Mouse (Mus musculus): Measurements from ENCODE around the gene Mbnl1. TPM values are rescaled to one million over a fixed set of nuclear protein-coding genes. Genes with fewer than 3 reads are reported as not detected.
A peak's percentile ranks its signal among the peaks of the same experiment; 100 is the strongest.

The Mbnl1 gene
- polyA plus RNA-seq, 1 experiment: 52.3 TPM

- 28% methylated on average over 5 of the region's 5 CpGs for WGBS
- Histone ChIP-seq H3K36me3 (ENCODE audit: control insufficient read depth, insufficient read depth, low read length) (no peaks in the 10 kb centered on the region), H3K4me3 (ENCODE audit: insufficient read depth, low read depth, low read length) (no peak overlapping the region), H3K27ac (ENCODE audit: insufficient read depth, low read depth, low read length) (peak overlapping the region; percentile 23; the same call in 1 of the 2 replicates), H3K27me3 (replicated peaks; ENCODE audit: control insufficient read depth, insufficient read depth, low read length) (no peaks in the 10 kb centered on the region), H3K4me1 (ENCODE audit: control insufficient read depth, insufficient read depth, low read length) (peaks cover 24% of the 10 kb centered on the region)
- TF ChIP-seq CTCF (conservative IDR thresholded peaks at IDR 0.05; ENCODE audit: insufficient read depth, insufficient read length, low read depth, low read length) (no peak), POLR2A (IDR thresholded peaks at IDR 0.05; ENCODE audit: low read depth, low read length) (no peak)
- no peak for DNase-seq
These were observed 58.7 kb downstream of the Mbnl1 start for GRCm38 (mm10) chr3:60531286-60531685.

GRCm38 (mm10) chr3:60531826-60532225, 59.2 kb downstream of the Mbnl1 start:
- Histone ChIP-seq H3K27me3 (replicated peaks; ENCODE audit: control insufficient read depth, insufficient read depth, low read length) (no peaks in the 10 kb centered on the region), H3K4me3 (ENCODE audit: insufficient read depth, low read depth, low read length) (no peak overlapping the region), H3K36me3 (ENCODE audit: control insufficient read depth, insufficient read depth, low read length) (no peaks in the 10 kb centered on the region), H3K27ac (ENCODE audit: insufficient read depth, low read depth, low read length) (peak overlapping the region; percentile 68), H3K4me1 (ENCODE audit: control insufficient read depth, insufficient read depth, low read length) (peaks cover 21% of the 10 kb centered on the region)
- DNase-seq: no peak
- WGBS: 43% methylated on average over 2 of the region's 2 CpGs
- TF ChIP-seq POLR2A (IDR thresholded peaks at IDR 0.05; ENCODE audit: low read depth, low read length): no peak
- TF ChIP-seq CTCF (conservative IDR thresholded peaks at IDR 0.05; ENCODE audit: insufficient read depth, insufficient read length, low read depth, low read length): no peak

- no peak for TF ChIP-seq POLR2A (IDR thresholded peaks at IDR 0.05; ENCODE audit: low read depth, low read length)
- TF ChIP-seq CTCF (conservative IDR thresholded peaks at IDR 0.05; ENCODE audit: insufficient read depth, insufficient read length, low read depth, low read length): no peak
- Histone ChIP-seq H3K4me1 (ENCODE audit: control insufficient read depth, insufficient read depth, low read length) (peaks cover 6% of the 10 kb centered on the region; the same call in 1 of the 2 replicates), H3K4me3 (ENCODE audit: insufficient read depth, low read depth, low read length) (no peak overlapping the region), H3K27ac (ENCODE audit: insufficient read depth, low read depth, low read length) (peak overlapping the region; percentile 16; the same call in 1 of the 2 replicates), H3K36me3 (ENCODE audit: control insufficient read depth, insufficient read depth, low read length) (no peaks in the 10 kb centered on the region), H3K27me3 (replicated peaks; ENCODE audit: control insufficient read depth, insufficient read depth, low read length) (no peaks in the 10 kb centered on the region)
- WGBS: 47% methylated on average over 3 of the region's 3 CpGs
- DNase-seq: no peak
These were observed 62.6 kb downstream of the Mbnl1 start for GRCm38 (mm10) chr3:60535224-60535623.

GRCm38 (mm10) chr3:60537063-60537462, 64.4 kb downstream of the Mbnl1 start:
- no peaks in the 10 kb centered on the region for H3K36me3 ChIP-seq (ENCODE audit: control insufficient read depth, insufficient read depth, low read length)
- no peak overlapping the region for H3K27ac ChIP-seq (ENCODE audit: insufficient read depth, low read depth, low read length)
- peak; percentile 25 for DNase-seq
- 70% methylated on average over 2 of the region's 2 CpGs for WGBS
- peaks cover 6% of the 10 kb centered on the region; the same call in 1 of the 2 replicates for H3K4me1 ChIP-seq (ENCODE audit: control insufficient read depth, insufficient read depth, low read length)
- H3K4me3 ChIP-seq (ENCODE audit: insufficient read depth, low read depth, low read length): no peak overlapping the region
- no peaks in the 10 kb centered on the region for H3K27me3 ChIP-seq (replicated peaks; ENCODE audit: control insufficient read depth, insufficient read depth, low read length)
- TF ChIP-seq POLR2A (IDR thresholded peaks at IDR 0.05; ENCODE audit: low read depth, low read length): no peak
- TF ChIP-seq CTCF (conservative IDR thresholded peaks at IDR 0.05; ENCODE audit: insufficient read depth, insufficient read length, low read depth, low read length): no peak

GRCm38 (mm10) chr3:60538214-60538971, 65.8 kb downstream of the Mbnl1 start:
- Histone ChIP-seq H3K4me3 (ENCODE audit: insufficient read depth, low read depth, low read length) (no peak overlapping the region), H3K27me3 (replicated peaks; ENCODE audit: control insufficient read depth, insufficient read depth, low read length) (no peaks in the 10 kb centered on the region)
- WGBS: 80% methylated on average over 3 of the region's 3 CpGs

GRCm38 (mm10) chr3:60541121-60541520, 68.5 kb downstream of the Mbnl1 start:
- no peaks in the 10 kb centered on the region for H3K36me3 ChIP-seq (ENCODE audit: control insufficient read depth, insufficient read depth, low read length)
- TF ChIP-seq CTCF (conservative IDR thresholded peaks at IDR 0.05; ENCODE audit: insufficient read depth, insufficient read length, low read depth, low read length) (no peak), POLR2A (IDR thresholded peaks at IDR 0.05; ENCODE audit: low read depth, low read length) (no peak)
- no peak overlapping the region for H3K4me3 ChIP-seq (ENCODE audit: insufficient read depth, low read depth, low read length)
- no peaks in the 10 kb centered on the region for H3K4me1 ChIP-seq (ENCODE audit: control insufficient read depth, insufficient read depth, low read length)
- WGBS: 74% methylated on average over 4 of the region's 4 CpGs
- no peaks in the 10 kb centered on the region for H3K27me3 ChIP-seq (replicated peaks; ENCODE audit: control insufficient read depth, insufficient read depth, low read length)
- no peak overlapping the region for H3K27ac ChIP-seq (ENCODE audit: insufficient read depth, low read depth, low read length)
- DNase-seq: no peak

More at GRCm38 (mm10) chr3:60538214-60538971, 65.8 kb downstream of the Mbnl1 start:
- H3K27ac ChIP-seq (ENCODE audit: insufficient read depth, low read depth, low read length): no peak overlapping the region
- no peak for DNase-seq
- peaks cover 6% of the 10 kb centered on the region; the same call in 1 of the 2 replicates for H3K4me1 ChIP-seq (ENCODE audit: control insufficient read depth, insufficient read depth, low read length)
- TF ChIP-seq POLR2A (IDR thresholded peaks at IDR 0.05; ENCODE audit: low read depth, low read length) (no peak), CTCF (conservative IDR thresholded peaks at IDR 0.05; ENCODE audit: insufficient read depth, insufficient read length, low read depth, low read length) (no peak)
- H3K36me3 ChIP-seq (ENCODE audit: control insufficient read depth, insufficient read depth, low read length): no peaks in the 10 kb centered on the region

- H3K27me3 ChIP-seq (replicated peaks; ENCODE audit: control insufficient read depth, insufficient read depth, low read length): no peaks in the 10 kb centered on the region
- no peak overlapping the region for H3K27ac ChIP-seq (ENCODE audit: insufficient read depth, low read depth, low read length)
- WGBS: 71% methylated on average over 9 of the region's 9 CpGs
- H3K36me3 ChIP-seq (ENCODE audit: control insufficient read depth, insufficient read depth, low read length): no peaks in the 10 kb centered on the region
- no peak for DNase-seq
- TF ChIP-seq POLR2A (IDR thresholded peaks at IDR 0.05; ENCODE audit: low read depth, low read length): no peak
- no peak for TF ChIP-seq CTCF (conservative IDR thresholded peaks at IDR 0.05; ENCODE audit: insufficient read depth, insufficient read length, low read depth, low read length)
- H3K4me3 ChIP-seq (ENCODE audit: insufficient read depth, low read depth, low read length): no peak overlapping the region
- H3K4me1 ChIP-seq (ENCODE audit: control insufficient read depth, insufficient read depth, low read length): no peaks in the 10 kb centered on the region; the same call in 1 of the 2 replicates
These were observed 73.6 kb downstream of the Mbnl1 start for GRCm38 (mm10) chr3:60546196-60546595.
